Mouse (Mus musculus): ENCODE measurements at regions not wholly inside any gene's neighbourhood (a gene's known extent, or its start where the extent isn't known, plus 50 kb on each side); places are given as distances from the start of the nearest gene placed in this dataset.

- H3K4me2 ChIP-seq (ENCODE audit: low read length), result no peak overlapping the region
- no peak for ATAC-seq
- 78% methylated on average over 4 of the region's 4 CpGs for WGBS
- H3K27ac ChIP-seq (ENCODE audit: low read length), result no peak overlapping the region
- no peaks in the 10 kb centered on the region for H3K36me3 ChIP-seq (ENCODE audit: control insufficient read depth, insufficient read depth, low read length)
- H3K4me3 ChIP-seq (ENCODE audit: low read depth, low read length), result no peak overlapping the region
- H3K9me3 ChIP-seq (replicated peaks; ENCODE audit: control insufficient read depth, low read length, poor library complexity, severe bottlenecking), result no peaks in the 10 kb centered on the region
- H3K4me1 ChIP-seq (ENCODE audit: control insufficient read depth, insufficient read depth, low read length), result no peaks in the 10 kb centered on the region
- no peak overlapping the region for H3K9ac ChIP-seq (ENCODE audit: low read depth, low read length)
- H3K27me3 ChIP-seq (ENCODE audit: control insufficient read depth, insufficient read depth, low read depth, low read length), result no peaks in the 10 kb centered on the region
Measured at GRCm38 (mm10) chr1:52553871-52554270, 53.4 kb upstream of the Nab1 start.

GRCm38 (mm10) chr1:52565812-52566211 lies 64.7 kb upstream of the Nemp2 start:
- WGBS, result 32% methylated on average over 6 of the region's 6 CpGs
- Histone ChIP-seq H3K4me1 (ENCODE audit: control insufficient read depth, insufficient read depth, low read length) (no peaks in the 10 kb centered on the region), H3K9me3 (replicated peaks; ENCODE audit: control insufficient read depth, low read length, poor library complexity, severe bottlenecking) (no peaks in the 10 kb centered on the region), H3K27ac (ENCODE audit: low read length) (no peak overlapping the region), H3K27me3 (ENCODE audit: control insufficient read depth, insufficient read depth, low read depth, low read length) (no peaks in the 10 kb centered on the region), H3K9ac (ENCODE audit: low read depth, low read length) (no peak overlapping the region), H3K36me3 (ENCODE audit: control insufficient read depth, insufficient read depth, low read length) (no peaks in the 10 kb centered on the region), H3K4me2 (ENCODE audit: low read length) (no peak overlapping the region), H3K4me3 (ENCODE audit: low read depth, low read length) (no peak overlapping the region)
- ATAC-seq, result no peak

GRCm38 (mm10) chr1:52571674-52572073 lies 58.8 kb upstream of the Nemp2 start:
- Histone ChIP-seq H3K27me3 (ENCODE audit: control insufficient read depth, insufficient read depth, low read depth, low read length) (no peaks in the 10 kb centered on the region), H3K4me3 (ENCODE audit: low read depth, low read length) (no peak overlapping the region), H3K4me2 (ENCODE audit: low read length) (no peak overlapping the region), H3K4me1 (ENCODE audit: control insufficient read depth, insufficient read depth, low read length) (no peaks in the 10 kb centered on the region), H3K27ac (ENCODE audit: low read length) (no peak overlapping the region), H3K36me3 (ENCODE audit: control insufficient read depth, insufficient read depth, low read length) (no peaks in the 10 kb centered on the region), H3K9ac (ENCODE audit: low read depth, low read length) (no peak overlapping the region), H3K9me3 (replicated peaks; ENCODE audit: control insufficient read depth, low read length, poor library complexity, severe bottlenecking) (no peaks in the 10 kb centered on the region)
- 86% methylated on average over 5 of the region's 5 CpGs for WGBS
- no peak for ATAC-seq

- no peaks in the 10 kb centered on the region for H3K36me3 ChIP-seq (ENCODE audit: control insufficient read depth, insufficient read depth, low read length)
- H3K4me1 ChIP-seq (ENCODE audit: control insufficient read depth, insufficient read depth, low read length), result no peaks in the 10 kb centered on the region
- ATAC-seq, result peak; percentile 48
- no peaks in the 10 kb centered on the region for H3K9me3 ChIP-seq (replicated peaks; ENCODE audit: control insufficient read depth, low read length, poor library complexity, severe bottlenecking)
- WGBS, result 57% methylated on average over 4 of the region's 5 CpGs
- H3K27ac ChIP-seq (ENCODE audit: low read length), result peak overlapping the region; percentile 3
- H3K4me2 ChIP-seq (ENCODE audit: low read length), result no peak overlapping the region
- H3K27me3 ChIP-seq (ENCODE audit: control insufficient read depth, insufficient read depth, low read depth, low read length), result no peaks in the 10 kb centered on the region
- no peak overlapping the region for H3K9ac ChIP-seq (ENCODE audit: low read depth, low read length)
- no peak overlapping the region for H3K4me3 ChIP-seq (ENCODE audit: low read depth, low read length)
Measured at GRCm38 (mm10) chr1:52578298-52579056, 52.0 kb upstream of the Nemp2 start.

DNA sequence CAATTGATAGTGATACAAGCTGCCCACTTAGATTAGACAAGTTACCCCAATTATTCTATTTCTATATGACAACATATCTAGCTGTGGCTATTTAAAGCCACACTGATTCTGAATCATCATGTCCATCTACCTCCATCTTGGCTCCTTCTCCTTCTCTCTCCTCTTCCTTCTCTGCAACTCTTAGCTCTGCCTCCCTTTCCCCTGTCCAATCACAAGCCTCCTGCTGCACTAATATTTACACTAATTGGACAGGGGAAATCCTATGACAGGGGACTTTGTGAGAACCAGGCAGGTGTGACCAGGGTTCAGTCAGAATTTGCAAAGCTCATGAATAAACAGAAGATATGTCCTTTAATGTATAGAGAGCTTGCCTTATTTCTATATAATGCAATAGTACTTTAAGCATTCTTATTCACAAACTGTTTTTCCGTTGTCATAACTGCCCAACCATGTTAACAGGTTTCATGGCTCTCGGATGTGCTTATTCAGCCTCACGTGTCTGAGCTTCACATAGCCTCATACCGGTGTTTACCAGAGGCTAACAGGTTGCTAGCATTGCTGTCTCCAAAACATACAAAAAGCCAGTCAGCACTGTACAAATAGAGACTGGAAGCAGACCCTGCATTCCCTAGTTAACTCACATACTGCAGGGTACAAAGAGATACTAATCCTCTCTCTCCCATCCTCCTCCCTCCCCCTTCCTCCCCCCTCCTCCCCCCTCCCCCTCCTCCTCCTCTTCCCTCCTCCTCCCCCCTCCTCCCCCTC lies 50.2 kb upstream of the Nemp2 start:
- Histone ChIP-seq H3K4me1 (ENCODE audit: control insufficient read depth, insufficient read depth, low read length) (no peaks in the 10 kb centered on the region), H3K9me3 (replicated peaks; ENCODE audit: control insufficient read depth, low read length, poor library complexity, severe bottlenecking) (no peaks in the 10 kb centered on the region), H3K4me2 (ENCODE audit: low read length) (no peak overlapping the region), H3K27me3 (ENCODE audit: control insufficient read depth, insufficient read depth, low read depth, low read length) (no peaks in the 10 kb centered on the region), H3K9ac (ENCODE audit: low read depth, low read length) (no peak overlapping the region), H3K4me3 (ENCODE audit: low read depth, low read length) (no peak overlapping the region), H3K27ac (ENCODE audit: low read length) (no peak overlapping the region), H3K36me3 (ENCODE audit: control insufficient read depth, insufficient read depth, low read length) (no peaks in the 10 kb centered on the region)
- ATAC-seq, result no peak
- WGBS, result 80% methylated on average over 4 of the region's 4 CpGs

Measured in midbrain, embryonic 16.5 days (tissue).